Mouse (Mus musculus) erythroblast, adult 5-6 weeks (primary cell): ENCODE measurements around the gene G430095P16Rik. TPM values are rescaled to one million over a fixed set of nuclear protein-coding genes. Genes with fewer than 3 reads are reported as not detected.

Experiments used
- ATAC-seq: replicated peaks from 2 replicates; pipeline ENCODE4 v1.8.0; 2016; ENCODE audit warnings: moderate number of reproducible peaks, mild to moderate bottlenecking, moderate TSS enrichment, inconsistent platforms; ENCODE audit not compliant: poor library complexity, low FRiP score, severe bottlenecking
- total RNA-seq, 2 experiments: library from RNA; stranded (forward) in 1 of 2; stranded (reverse) in 1 of 2; fragments of 150-400 nt in 1 of 2; fragments of 200-764, 138-1000 nt in 1 of 2; gene quantifications; 2 replicates each; pipeline versions ENCODE4 v1.2.3 to v1.2.4; 2015 to 2017; ENCODE audit warnings: low replicate concordance in 2 of 2

The G430095P16Rik gene
- total RNA-seq, 2 experiments from 2014 or later: 12.9 to 18.1 TPM

DNA sequence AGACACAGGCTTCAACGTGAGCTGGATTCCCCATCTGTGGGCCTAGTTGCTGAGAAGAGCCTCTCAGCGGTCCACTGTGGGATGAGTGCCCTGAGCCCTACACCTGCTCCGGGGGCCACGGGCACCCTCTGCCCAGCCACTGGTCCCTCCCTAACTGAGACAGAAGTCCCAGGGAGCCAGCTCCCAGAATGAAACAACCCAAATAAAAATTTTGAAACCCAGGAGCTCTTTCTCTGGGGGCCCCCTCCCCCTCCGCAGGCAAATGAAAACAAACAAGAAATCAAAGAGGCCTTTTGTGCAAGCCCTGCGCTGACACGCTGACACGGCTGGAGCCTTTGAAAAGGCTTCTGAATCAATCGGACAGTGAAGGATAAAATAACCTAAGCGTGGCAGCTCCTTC lies 42.8 kb downstream of the G430095P16Rik start:
- no peak for ATAC-seq

DNA sequence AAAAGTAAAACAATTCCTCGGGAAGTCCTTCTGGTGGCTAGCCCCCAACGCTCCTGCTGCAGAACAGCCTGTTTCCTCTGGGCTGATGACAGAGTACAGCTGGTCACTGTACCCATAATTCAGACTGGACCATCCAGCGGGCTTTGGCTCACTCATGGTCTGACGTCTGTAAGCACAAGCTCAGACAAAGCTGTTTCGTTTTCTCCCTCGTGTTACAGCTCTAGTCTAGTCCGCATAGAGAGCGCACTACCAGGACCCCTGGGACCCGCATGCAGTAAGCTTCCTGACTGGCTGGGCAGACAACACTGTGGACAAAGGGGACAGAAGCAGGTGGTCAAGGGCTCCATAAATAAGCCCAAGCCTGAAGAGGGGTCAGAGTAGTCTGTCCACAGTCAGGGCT lies 43.6 kb downstream of the G430095P16Rik start:
- no peak for ATAC-seq

DNA sequence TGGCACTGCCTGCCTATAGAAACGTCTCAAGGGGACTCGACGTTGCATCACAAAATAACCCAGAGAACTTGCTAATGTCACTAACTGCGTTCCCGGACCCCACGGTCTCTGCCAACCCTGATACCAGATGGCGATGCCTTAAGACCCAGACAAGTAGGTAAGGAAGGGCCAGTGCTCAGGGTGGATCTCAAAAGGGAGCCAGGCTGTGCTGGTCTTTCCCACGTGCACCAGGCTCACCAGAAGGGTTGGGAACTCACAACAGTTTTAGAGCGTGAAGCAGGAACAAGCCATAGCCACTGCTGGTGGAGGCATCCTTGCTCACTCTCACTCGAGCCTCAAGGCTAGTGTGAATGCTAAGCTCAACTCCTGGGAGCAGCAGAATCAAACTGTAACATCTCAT lies 44.4 kb downstream of the G430095P16Rik start:
- no peak for ATAC-seq

DNA sequence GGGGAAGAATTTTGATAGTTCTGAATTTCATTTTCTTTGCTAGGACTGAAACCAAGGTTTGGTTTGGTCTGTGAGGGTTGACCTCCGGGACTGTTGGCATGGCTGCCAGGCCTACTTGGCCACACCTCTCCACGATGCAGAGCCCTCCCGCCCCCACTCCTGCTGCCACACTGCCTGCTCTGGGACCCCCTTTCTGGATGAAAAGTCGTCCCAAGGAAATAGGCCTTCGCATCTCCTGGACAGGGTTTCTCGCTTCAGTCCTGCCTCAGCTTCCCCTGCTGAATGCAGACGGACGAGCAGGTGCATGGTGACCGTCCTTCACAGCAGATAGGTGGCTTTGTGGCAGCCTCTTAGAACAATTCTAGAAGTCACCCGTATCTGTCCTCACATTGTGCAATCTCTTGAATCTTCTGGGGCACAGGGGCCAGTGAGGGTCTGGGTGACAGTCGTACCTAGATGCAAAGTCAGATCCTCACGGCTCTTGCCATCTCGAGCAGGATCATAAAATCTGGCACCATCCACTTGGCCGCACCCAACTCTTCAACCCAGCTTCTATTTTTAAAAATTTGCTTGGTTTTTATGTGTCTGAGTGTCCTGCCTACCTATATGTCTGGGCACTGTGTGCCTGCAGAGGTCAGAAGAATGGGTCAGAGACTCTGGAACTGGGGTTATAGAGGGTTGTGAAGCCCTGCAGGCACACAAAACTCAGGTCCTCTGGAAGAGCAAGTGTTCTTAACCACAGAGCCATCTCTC lies 45.7 kb downstream of the G430095P16Rik start:
- no peak for ATAC-seq

DNA sequence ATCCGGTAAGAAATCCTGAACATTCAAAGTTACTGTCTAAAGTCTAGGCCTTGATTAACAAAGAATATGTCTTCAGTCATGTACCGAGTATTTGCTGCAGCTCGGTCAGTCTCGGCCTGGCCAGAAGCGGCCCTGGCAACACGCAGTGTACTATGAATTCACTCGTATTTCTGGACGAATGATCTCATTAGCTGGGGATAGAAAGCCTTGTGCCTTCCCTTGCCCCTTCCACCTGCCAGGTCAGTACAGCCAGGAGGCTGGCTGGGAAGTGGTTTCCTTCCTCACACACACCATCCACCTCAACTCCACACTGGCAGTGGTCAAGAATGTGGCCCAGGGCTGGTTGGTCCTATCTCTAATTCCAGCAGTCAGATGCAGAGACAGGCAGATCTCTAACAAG lies 46.5 kb downstream of the G430095P16Rik start:
- ATAC-seq: no peak

DNA sequence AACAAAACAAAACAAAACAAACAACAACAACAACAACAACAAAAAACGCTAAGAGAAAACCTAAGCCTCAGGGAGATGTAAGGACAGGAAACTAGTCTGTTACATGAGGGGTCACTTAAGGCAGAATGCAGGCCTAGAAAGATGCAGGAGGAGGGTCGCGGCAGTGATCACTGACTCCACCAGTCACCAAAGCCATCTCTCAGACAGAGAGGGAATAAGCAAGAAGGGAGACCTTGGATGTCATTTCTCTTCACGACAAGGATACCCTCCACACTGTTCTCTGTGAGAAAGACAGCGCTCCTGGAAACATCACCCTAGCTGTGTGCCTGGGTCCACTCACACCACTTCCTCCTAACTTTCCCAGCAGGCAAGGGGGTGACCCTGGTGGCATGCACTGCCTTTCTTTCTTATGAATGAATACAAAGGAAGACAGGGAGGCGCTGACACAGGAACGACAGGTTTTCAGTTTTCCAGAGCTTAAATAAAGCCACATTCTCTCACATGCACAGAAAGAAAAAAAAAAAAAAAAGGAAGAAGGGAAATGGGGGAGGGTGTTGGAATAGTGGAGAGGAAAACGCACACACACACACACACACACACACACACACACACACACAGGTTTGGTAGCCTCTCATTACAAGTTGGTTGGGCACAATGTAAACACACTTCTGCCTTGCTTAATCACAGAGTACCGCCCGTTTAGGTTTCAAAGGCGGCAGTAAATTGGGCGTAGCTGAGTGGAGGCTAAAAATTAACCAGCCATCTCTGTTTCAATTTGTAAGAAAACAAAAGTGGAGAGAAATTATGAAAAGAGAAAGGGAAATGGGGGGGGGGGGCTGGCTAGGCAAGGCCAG lies 47.5 kb downstream of the G430095P16Rik start:
- ATAC-seq: no peak

DNA sequence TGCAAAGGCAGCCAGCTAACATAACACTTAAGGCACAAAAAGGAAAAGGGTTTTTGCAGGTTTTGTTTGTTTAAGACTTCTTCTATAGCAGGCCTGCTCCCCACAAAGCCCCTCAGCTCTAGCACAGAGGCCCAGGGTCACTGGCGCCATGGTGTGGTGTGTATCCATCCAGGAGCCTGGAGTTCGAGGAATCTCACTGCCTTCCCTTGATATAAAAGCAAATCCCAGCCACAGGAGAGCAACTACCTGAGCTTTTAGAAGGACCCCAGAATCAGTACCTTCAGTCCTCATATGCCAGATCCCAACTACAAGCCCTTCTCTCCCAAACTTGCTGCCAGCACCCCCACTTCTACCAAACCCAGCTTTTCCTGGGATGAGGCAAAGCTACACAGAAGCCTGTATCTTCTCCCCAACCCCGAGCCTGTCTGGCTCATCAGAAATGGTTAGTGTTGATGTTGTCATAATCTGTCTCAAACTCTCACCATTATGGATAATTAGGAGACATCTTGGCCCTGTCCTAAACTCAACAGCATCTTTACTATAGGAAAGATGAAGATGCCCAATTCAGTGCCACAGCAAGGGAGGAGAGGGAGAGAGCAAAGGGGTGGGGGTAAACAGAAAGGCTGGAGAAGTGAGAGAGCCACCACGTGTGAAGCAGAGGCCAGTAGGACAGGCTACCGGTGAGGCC lies 48.3 kb downstream of the G430095P16Rik start:
- ATAC-seq: no peak

DNA sequence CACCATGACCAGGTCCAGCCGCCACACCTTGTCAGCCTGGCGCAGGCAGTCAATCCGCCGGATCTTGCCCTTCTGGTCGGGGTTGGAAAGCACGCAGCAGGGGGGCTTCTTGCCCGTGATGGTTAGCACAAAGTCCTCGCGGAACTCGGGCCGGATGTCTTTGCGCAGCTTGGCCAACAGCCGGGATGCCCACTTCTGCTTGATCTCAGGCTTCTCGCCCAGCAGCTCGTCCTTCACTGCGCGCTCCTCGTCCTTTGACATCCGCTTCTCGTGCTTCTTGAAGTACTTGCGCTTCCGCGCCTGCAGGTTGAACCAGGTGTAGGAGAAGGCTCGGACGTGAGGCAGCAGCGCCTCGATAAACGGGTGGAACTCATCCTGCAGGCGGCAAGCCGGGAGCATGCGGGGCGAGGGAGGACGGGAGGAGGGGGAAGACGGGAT lies 49.2 kb downstream of the G430095P16Rik start:
- ATAC-seq: no peak

DNA sequence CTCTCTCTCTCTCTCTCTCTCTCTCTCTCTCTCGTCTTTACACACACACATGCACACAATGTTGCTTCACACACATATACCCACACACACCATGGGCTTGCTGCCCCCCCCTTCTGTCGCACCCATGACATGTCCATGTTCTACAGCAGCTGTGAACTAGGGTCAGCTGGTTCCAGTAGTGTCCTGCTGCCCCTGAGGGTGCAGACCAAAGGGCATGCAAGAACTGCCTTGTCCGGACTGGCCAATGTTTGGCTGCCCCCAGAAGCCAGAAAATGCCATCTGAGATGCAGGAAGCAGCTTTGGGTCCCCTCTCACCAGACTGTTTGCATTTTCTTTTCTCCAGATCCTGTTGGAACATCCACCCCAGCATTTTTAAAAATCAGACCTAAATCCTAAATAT lies 49.8 kb downstream of the G430095P16Rik start:
- ATAC-seq: no peak

DNA sequence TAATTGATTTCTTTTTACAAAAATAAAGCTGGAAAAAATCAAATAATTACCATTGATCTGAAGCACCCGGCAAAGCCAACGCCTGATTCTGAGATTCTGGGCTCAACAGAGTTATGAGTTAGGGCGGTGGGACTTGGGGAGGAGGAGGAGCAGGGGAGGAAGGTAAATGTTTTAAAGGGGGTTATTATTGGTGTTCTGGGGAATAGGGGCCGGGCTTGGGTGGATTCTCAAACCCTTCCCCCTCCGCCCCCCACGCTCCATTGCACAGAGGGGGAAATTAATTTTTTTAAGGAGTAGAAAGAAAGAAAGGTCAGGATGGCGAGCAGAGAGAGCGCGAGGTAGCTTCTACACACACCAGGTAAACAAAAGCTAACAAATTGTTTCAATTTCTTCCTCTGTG lies 50.5 kb downstream of the G430095P16Rik start:
- ATAC-seq: no peak

DNA sequence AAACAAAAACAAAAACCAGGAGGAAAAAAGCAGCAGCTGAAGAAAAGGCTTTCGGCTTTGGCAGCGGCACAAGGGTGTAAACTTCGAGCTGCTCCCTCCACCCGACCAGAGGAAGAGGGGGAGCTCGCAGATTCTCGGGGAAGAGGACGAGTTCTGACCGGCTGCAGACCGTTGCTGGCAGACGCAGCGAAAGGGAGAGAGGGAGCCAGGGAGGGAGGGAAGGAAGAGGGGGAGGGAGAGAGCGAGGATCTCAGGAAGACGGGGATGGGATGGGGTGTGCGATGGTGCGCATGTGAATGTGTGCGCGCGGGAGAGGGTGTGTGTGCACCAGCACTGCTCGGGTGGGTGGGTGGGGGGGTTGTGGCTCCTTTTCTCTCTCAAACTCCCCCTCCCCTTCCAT lies 51.0 kb downstream of the G430095P16Rik start:
- ATAC-seq: no peak

DNA sequence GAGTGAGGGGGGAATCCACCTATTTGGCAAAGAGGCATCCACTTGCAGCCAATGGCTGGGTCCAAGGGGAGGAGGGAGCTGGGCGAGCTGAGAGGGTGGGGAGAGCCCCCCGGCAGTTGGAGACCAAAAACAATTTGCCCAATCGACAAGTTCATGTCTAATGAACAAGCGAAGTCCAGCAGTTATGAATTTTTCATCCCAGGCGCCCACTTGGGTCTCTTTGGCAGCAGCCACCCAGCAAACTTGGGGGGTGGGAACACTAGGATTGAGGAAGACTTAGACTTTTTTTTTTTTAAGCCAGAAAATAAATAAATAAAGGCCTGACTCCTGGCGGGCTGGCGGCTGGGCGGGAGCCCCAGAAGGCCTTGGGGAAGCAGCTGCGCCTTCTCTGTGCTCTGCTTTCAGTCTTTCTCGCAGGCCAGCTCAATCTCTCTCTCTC lies 51.7 kb downstream of the G430095P16Rik start:
- no peak for ATAC-seq

DNA sequence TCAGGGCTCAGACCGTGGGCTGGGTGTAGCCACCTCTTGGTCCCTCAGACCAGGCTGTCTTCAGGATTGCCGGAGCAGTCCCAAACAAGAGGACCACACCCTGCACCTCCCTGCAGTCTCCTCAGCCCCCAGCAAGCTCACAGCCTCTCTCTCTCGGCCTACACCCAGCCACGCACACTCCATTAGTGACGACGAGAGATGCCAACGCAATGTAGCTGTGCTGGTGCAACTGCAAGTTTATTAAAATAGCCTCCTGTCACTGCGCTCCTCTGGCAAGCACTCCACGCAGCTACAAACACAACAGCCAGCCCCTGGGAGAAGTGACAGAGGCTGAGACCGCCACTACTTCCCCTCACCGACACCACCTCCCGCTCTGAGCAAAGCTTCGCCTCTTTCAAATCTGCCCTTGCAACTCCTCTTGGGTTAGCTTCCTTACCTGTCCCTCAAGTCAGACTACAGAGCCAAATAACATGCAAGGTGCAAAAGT lies 52.3 kb downstream of the G430095P16Rik start:
- peak; percentile 67 for ATAC-seq

DNA sequence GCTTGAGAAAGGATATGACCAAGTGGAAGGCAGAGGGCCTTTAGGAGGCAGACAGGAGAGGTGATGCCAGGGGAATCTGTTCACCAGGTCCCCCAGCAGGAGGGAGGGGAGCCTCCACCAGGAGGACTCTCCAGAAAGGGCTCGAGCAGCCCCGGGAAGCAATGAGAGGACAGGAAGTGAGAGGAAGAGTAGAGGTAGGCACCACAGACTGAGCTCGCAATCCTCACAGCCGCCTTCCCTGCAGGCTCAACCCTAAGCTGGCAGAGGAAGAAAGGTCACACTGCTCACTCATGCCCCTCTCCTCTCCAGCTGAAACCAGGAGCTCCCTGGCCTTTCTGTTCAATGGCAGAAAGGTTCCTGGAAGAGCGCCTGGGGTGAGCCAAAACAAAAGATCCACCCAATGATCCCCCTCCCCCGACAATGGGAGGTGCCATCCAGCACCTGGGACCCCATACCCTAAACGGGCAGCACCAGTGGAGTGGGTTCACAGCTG lies 52.9 kb downstream of the G430095P16Rik start:
- ATAC-seq: 0 out of 2 replicates have a peak, but pooled peaks have one; percentile 13

Other genes with a start within 250 kb of the G430095P16Rik start
- gene Ier2, start 60.2 kb upstream of the G430095P16Rik start, total RNA-seq (2015; ENCODE audit: low replicate concordance): 17.8 and 22.9 TPM in 2 replicates
- gene Ier2, start 60.2 kb upstream of the G430095P16Rik start, total RNA-seq (2017; ENCODE audit: low replicate concordance): 9.2 and 14.8 TPM in 2 replicates
- gene Trmt1, start 36.7 kb upstream of the G430095P16Rik start, total RNA-seq (2015; ENCODE audit: low replicate concordance): 9.8 and 16.9 TPM in 2 replicates
- 18.3 and 21.5 TPM in 2 replicates for gene Trmt1, start 36.7 kb upstream of the G430095P16Rik start, total RNA-seq (2017; ENCODE audit: low replicate concordance)
- gene Nacc1, start 35.1 kb upstream of the G430095P16Rik start, total RNA-seq (2015; ENCODE audit: low replicate concordance): 12.7 and 19.9 TPM in 2 replicates
- gene Nacc1, start 35.1 kb upstream of the G430095P16Rik start, total RNA-seq (2017; ENCODE audit: low replicate concordance): 8.2 and 13.1 TPM in 2 replicates
- gene Lyl1, start 21.6 kb upstream of the G430095P16Rik start, total RNA-seq (2015; ENCODE audit: low replicate concordance): 37.4 and 40.3 TPM in 2 replicates
- gene Lyl1, start 21.6 kb upstream of the G430095P16Rik start, total RNA-seq (2017; ENCODE audit: low replicate concordance): 43.1 and 44.2 TPM in 2 replicates
- 19.0 and 24.5 TPM in 2 replicates for gene Nfix, start 77.3 kb downstream of the G430095P16Rik start, total RNA-seq (2015; ENCODE audit: low replicate concordance)
- gene Nfix, start 77.3 kb downstream of the G430095P16Rik start, total RNA-seq (2017; ENCODE audit: low replicate concordance): 7.9 and 14.1 TPM in 2 replicates
- gene Dand5, start 99.8 kb downstream of the G430095P16Rik start, total RNA-seq (2015; ENCODE audit: low replicate concordance): 2.3 TPM in 1 of 2 replicates, not detected in the other
- 2.3 and 3.9 TPM in 2 replicates for gene Dand5, start 99.8 kb downstream of the G430095P16Rik start, total RNA-seq (2017; ENCODE audit: low replicate concordance)
- gene Gadd45gip1, start 108.5 kb downstream of the G430095P16Rik start, total RNA-seq (2015; ENCODE audit: low replicate concordance): 4.4 and 5.9 TPM in 2 replicates
- 7.4 and 7.7 TPM in 2 replicates for gene Gadd45gip1, start 108.5 kb downstream of the G430095P16Rik start, total RNA-seq (2017; ENCODE audit: low replicate concordance)
- gene Rad23a, start 117.7 kb downstream of the G430095P16Rik start, total RNA-seq (2015; ENCODE audit: low replicate concordance): 379 and 406 TPM in 2 replicates
- 572 and 669 TPM in 2 replicates for gene Rad23a, start 117.7 kb downstream of the G430095P16Rik start, total RNA-seq (2017; ENCODE audit: low replicate concordance)
- gene Calr, start 123.9 kb downstream of the G430095P16Rik start, total RNA-seq (2015; ENCODE audit: low replicate concordance): 255 and 289 TPM in 2 replicates
- 800 and 908 TPM in 2 replicates for gene Calr, start 123.9 kb downstream of the G430095P16Rik start, total RNA-seq (2017; ENCODE audit: low replicate concordance)
- gene Farsa, start 134.0 kb downstream of the G430095P16Rik start, total RNA-seq (2015; ENCODE audit: low replicate concordance): 6.0 and 9.6 TPM in 2 replicates
- gene Farsa, start 134.0 kb downstream of the G430095P16Rik start, total RNA-seq (2017; ENCODE audit: low replicate concordance): 25.0 and 28.8 TPM in 2 replicates
- 54.3 and 54.8 TPM in 2 replicates for gene Syce2, start 149.1 kb downstream of the G430095P16Rik start, total RNA-seq (2015; ENCODE audit: low replicate concordance)
- 10.6 and 24.4 TPM in 2 replicates for gene Syce2, start 149.1 kb downstream of the G430095P16Rik start, total RNA-seq (2017; ENCODE audit: low replicate concordance)
- gene Gcdh, start 170.9 kb downstream of the G430095P16Rik start, total RNA-seq (2015; ENCODE audit: low replicate concordance): 7.9 and 14.6 TPM in 2 replicates
- gene Gcdh, start 170.9 kb downstream of the G430095P16Rik start, total RNA-seq (2017; ENCODE audit: low replicate concordance): 13.4 and 17.6 TPM in 2 replicates
- gene Klf1, start 178.9 kb downstream of the G430095P16Rik start, total RNA-seq (2015; ENCODE audit: low replicate concordance): 58.9 and 59.8 TPM in 2 replicates
- gene Klf1, start 178.9 kb downstream of the G430095P16Rik start, total RNA-seq (2017; ENCODE audit: low replicate concordance): 85.0 and 116 TPM in 2 replicates
- 31.9 and 44.9 TPM in 2 replicates for gene Dnase2a, start 185.6 kb downstream of the G430095P16Rik start, total RNA-seq (2015; ENCODE audit: low replicate concordance)
- gene Dnase2a, start 185.6 kb downstream of the G430095P16Rik start, total RNA-seq (2017; ENCODE audit: low replicate concordance): 85.2 and 99.8 TPM in 2 replicates
- gene Mast1, start 214.4 kb downstream of the G430095P16Rik start, total RNA-seq (2015; ENCODE audit: low replicate concordance): not detected in 2 replicates
- 0.28 TPM in 1 of 2 replicates, not detected in the other for gene Mast1, start 214.4 kb downstream of the G430095P16Rik start, total RNA-seq (2017; ENCODE audit: low replicate concordance)
- not detected in 2 replicates for gene Rtbdn, start 224.0 kb downstream of the G430095P16Rik start, total RNA-seq (2015; ENCODE audit: low replicate concordance)
- not detected in 2 replicates for gene Rtbdn, start 224.0 kb downstream of the G430095P16Rik start, total RNA-seq (2017; ENCODE audit: low replicate concordance)
- not detected in 2 replicates for gene Gm49661, start 246.4 kb downstream of the G430095P16Rik start, total RNA-seq (2015; ENCODE audit: low replicate concordance)
- not detected in 2 replicates for gene Gm49661, start 246.4 kb downstream of the G430095P16Rik start, total RNA-seq (2017; ENCODE audit: low replicate concordance)
- 1,192 and 1,430 TPM in 2 replicates for gene Prdx2, start 246.6 kb downstream of the G430095P16Rik start, total RNA-seq (2015; ENCODE audit: low replicate concordance)
- 2,193 and 2,235 TPM in 2 replicates for gene Prdx2, start 246.6 kb downstream of the G430095P16Rik start, total RNA-seq (2017; ENCODE audit: low replicate concordance)
- 31.8 and 67.2 TPM in 2 replicates for gene Rnaseh2a, start 246.8 kb downstream of the G430095P16Rik start, total RNA-seq (2015; ENCODE audit: low replicate concordance)
- 37.4 and 37.9 TPM in 2 replicates for gene Rnaseh2a, start 246.8 kb downstream of the G430095P16Rik start, total RNA-seq (2017; ENCODE audit: low replicate concordance)